Mouse (Mus musculus) stomach, postnatal 0 days (tissue): ENCODE data around the gene Tubg1.

ENCODE experiments used
- CTCF ChIP-seq: IDR thresholded peaks from 2 replicates; pipeline ENCODE4 v1.5.1; 2016; ENCODE audit warnings: antibody characterized with exemption, low read depth, mild to moderate bottlenecking, moderate library complexity
- EP300 ChIP-seq: optimal IDR thresholded peaks from 2 replicates; pipeline ENCODE3; 2016; ENCODE audit warnings: antibody characterized with exemption

- TF ChIP-seq EP300 (no peak), CTCF (no peak)
Observed at GRCm38 (mm10) chr11:101109351-101109750, 10.4 kb upstream of the Tubg1 start.
